Mouse (Mus musculus) lung, adult 2 months (tissue): ENCODE measurements at regions not wholly inside any gene's neighbourhood (a gene's known extent, or its start where the extent isn't known, plus 50 kb on each side); places are given as distances from the start of the nearest gene placed in this dataset.

ENCODE experiments used
- CTCF ChIP-seq: fragments of 200-500 bp; IDR thresholded peaks from 2 replicates; pipeline ENCODE4 v1.5.1; 2011; ENCODE audit warnings: mild to moderate bottlenecking, low read length, control low read depth; ENCODE audit not compliant: insufficient read depth
- POLR2A ChIP-seq: fragments of 200-500 bp; IDR thresholded peaks from 2 replicates; pipeline ENCODE4 v1.6.1; 2011; ENCODE audit warnings: low read depth, mild to moderate bottlenecking, control low read depth, low read length, borderline replicate concordance; ENCODE audit errors: extremely low read depth

- TF ChIP-seq CTCF = no peak
- no peak for TF ChIP-seq POLR2A
These were observed 238.8 kb upstream of the Meis1 start for GRCm38 (mm10) chr11:19257549-19257948.
